Mouse (Mus musculus): ENCODE results near the gene Itgb3bp.

Gene Itgb3bp

DNA sequence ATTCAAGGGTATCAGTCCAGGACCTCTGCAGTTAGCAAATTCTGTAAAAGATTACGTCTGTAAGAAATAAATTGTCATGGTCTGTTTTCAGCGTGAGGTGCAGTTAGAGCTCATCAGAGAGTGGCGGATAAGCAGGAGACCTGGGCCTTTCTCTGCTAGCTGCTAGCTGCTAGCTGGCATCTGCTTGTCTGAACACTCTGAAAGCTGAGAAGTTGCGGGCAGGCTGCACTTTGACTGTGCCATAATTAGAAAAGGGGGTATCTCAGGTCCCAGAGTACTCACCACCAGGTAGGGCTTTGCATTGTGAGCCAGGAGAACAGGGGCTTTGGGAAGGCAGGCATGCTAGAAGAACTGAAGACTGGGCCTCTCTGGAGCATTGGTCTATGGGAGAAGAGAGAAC is 2.2 kb upstream of the Itgb3bp start:
- DNase-seq (ENCODE audit: low read depth, low spot score) = no peak

GRCm38 (mm10) chr4:99931240-99931580 is 1.6 kb upstream of the Itgb3bp start:
- DNase-seq (ENCODE audit: low read depth, low spot score) = no peak

DNA sequence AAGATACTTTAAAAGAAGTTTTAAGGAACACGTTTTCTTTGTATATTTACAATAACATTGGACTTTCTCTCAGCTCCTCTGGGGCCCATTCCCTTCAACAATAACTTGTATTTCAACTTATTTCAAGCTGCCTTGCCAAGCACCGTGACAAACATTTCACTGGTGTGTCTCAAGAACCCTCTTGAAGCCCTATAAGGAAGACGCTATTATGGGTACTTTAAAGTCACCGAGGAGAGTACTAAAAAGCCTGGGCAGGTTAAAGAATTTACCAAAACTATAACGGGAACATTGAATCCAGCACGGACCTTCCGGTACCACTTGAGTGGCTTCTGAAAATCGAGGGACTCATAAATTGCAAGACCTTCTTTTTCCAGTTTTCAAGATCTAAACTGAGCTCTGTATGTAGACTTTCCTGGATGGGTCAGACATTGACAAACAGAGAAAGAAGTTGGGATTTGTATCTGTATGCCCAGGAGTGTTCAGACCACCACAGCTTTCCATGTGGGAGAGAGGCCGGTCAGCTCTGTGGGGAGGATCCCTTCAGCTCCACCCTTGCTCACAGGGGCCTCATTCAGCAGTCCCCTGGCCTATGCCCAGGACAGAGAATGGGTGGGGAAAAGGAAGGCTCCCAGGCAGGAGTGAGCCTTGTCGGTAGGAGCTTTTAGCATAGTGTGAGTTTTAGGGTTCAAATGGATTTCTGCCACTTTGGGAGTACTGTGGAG is 1.1 kb upstream of the Itgb3bp start:
- DNase-seq (ENCODE audit: low read depth, low spot score) = no peak

DNA sequence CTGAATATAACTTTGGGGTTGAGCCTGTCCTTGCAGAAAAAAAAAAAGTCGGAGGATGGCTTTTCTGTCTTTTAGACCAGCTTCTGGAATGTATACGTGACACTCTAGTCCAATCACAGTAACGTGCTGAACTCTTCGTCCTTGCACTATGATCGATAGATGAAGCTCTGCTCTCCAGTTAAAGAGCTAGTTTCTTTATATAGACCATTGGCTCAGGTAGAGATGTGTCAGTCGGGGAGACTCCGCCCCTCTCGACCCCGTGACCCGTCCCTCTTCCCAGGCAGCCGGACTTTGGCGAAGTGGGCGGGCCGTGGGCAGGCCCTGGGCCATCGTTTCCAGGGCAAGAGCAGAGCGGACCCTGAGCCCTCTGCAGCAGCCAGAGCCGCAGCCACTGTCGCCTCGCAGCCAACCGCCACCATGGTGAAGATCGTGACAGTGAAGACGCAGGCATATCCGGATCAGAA is 432 bp downstream of the Itgb3bp start, which contains the start of gene Pgm1:
TSS of gene Pgm1 (plus strand) at position 266 of the 464 bp plus-strand sequence.
- peak; percentile 34 for DNase-seq (ENCODE audit: low read depth, low spot score)

DNA sequence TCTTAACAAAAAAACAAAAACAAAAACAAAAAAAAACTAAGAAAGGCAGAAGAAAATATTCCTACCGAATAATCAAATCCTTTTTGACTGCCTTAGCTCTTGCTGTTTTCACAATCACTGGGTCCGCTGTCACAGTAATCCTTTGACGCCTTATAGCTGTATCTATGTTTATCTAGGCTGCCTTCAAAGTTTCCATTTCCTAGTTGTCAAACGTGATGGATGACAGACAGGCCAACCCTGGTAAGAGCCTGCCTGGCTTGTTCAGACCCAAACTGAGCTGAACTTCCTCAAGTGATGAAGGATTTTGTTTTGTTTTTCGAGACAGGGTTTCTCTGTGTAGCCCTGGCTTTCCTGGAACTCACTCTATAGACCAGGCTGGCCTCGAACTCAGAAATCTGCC is 1.1 kb downstream of the Itgb3bp start:
- DNase-seq (ENCODE audit: low read depth, low spot score) = no peak

GRCm38 (mm10) chr4:99926380-99926779 is 3.2 kb downstream of the Itgb3bp start:
- DNase-seq (ENCODE audit: low read depth, low spot score) = no peak

GRCm38 (mm10) chr4:99913894-99914451 is 15.6 kb downstream of the Itgb3bp start:
- DNase-seq (ENCODE audit: low read depth, low spot score) = no peak

- no peak for DNase-seq (ENCODE audit: low read depth, low spot score)
These were observed 47.2 kb downstream of the Itgb3bp start for GRCm38 (mm10) chr4:99882405-99882804.

- peak; percentile 22 for DNase-seq (ENCODE audit: low read depth, low spot score)
These were observed 47.7 kb downstream of the Itgb3bp start for GRCm38 (mm10) chr4:99881882-99882281.

DNA sequence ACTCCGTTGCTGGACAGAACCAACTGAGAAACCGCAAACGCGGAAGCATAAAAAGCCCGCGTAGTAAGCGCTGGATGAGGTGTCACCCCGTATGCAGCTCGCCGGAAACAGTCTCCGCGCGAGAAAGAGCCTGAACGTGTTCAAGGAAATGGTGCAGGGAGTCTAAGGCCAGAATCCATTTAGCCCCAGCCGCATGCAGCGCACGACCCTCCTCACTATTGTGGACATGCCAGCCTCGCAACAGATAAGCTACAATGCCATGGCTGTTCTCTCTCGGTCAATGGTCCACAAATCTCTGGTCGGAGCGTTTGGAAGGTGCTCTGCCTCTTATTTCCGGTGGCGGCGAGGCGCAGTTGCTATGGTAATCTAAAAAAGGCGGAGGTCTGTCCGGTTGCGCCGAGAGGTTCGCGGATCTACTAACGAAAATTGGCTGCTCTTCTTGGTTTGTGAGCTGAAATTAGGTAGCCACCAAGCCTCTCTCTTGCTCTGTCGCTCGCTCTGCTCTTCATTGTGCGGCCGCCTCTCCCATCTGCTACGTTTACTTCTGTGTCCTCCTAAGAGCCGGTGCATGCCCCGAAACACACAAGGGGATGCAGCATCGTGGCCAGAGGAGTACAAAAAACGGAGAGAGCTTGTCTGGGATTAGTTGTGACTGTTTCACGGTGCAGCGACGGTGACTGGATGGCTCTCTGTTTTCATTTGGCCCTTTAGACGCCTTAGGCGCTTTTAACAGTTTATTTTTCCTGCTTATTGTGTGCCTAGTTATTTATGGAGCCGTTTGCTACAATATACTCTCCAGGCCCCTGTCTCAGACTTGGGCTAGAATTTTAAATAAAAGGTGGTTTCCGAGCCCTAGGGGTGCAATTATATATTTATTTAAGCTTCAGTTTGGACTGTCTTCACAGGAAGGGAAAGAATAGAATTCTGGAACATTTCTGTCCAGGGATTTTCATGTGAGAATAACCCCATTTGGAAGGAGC is 100.2 kb downstream of the Itgb3bp start, which contains the start of gene Efcab7:
TSS of gene Efcab7 (plus strand) at position 105 of the 980 bp plus-strand sequence.
- peak; percentile 94 for DNase-seq (ENCODE audit: low read depth, low spot score)

GRCm38 (mm10) chr4:99828739-99829093 is 100.9 kb downstream of the Itgb3bp start:
- no peak for DNase-seq (ENCODE audit: low read depth, low spot score)

- no peak for DNase-seq (ENCODE audit: low read depth, low spot score)
These were observed 101.3 kb downstream of the Itgb3bp start for GRCm38 (mm10) chr4:99828337-99828736.

GRCm38 (mm10) chr4:99816697-99817460 is 112.7 kb downstream of the Itgb3bp start:
- no peak for DNase-seq (ENCODE audit: low read depth, low spot score)

DNA sequence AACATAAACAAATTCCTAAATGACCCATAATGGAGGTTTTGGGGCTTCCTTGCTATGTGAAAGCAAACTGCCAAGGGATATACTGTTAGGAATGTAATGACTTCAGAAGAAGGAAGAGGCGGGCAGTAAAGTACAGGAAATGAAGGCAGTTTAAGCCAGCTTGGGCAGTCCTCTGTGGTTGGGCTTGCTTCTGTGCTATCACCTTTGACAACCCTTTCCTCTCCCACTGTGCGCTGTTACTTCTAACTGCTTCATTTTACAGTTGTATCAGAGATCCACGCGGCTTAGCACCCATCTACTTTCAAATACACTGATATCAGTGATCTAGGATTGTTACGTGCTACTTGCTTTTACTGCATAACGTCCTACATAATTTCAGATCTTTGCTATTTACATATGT is 137.2 kb downstream of the Itgb3bp start:
- no peak for DNase-seq (ENCODE audit: low read depth, low spot score)

DNA sequence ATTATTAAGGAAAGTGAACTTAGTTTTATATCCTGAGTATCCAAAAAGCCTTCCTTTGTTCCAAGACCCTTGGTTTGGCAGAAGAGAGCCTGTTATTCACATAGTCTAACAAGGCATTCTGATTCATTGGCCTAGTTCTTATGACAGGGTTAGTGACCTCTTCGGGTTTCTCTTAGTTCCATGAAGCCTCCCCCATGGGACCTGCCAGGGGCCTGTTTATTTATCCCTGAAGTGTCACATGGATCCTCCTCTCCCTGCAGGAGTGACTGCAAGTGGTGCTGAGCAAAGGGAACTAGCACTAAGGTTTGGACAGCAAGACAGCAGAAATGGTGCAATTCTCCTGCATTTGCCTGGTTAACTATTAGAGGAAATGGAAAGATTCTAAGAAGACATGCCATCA is 156.6 kb downstream of the Itgb3bp start:
- DNase-seq (ENCODE audit: low read depth, low spot score) = no peak

DNA sequence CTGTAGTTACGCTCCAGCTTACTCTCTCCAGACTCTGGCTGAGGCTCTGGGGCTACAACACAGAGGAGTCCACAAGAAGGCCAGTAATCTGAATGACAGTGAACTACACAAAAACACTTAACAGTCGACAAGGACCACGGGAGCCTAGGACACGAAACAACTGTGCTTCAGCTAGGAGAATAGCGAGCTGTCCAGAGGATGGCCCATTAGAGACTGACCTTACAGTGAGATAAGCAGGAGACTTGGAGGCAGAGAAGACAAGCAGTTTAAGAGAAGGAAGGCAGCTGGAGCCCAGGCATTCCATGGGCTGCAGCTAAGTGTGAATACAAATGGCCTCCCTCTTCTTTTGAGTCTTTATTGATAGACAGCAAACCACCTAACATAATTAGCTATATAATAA is 159.1 kb downstream of the Itgb3bp start:
- no peak for DNase-seq (ENCODE audit: low read depth, low spot score)

DNA sequence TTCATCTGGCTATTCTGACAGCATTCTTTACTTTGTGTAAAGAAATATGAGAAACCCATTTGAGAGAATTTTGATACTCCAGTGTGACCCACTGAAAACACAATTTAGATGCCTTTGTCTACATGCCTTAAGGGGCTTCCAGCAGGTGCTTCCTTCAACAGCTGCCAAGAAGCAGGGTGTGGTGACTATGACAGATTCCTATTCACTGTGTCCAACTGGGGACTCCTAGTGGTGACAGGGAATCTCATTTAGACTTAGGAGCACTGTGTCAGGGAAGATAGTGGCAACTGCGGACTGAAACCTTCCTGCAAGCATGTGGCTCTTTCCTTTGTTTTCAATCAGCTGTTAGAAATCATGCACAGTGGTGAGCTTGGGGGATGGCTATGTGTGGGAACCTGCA is 162.9 kb downstream of the Itgb3bp start:
- peak; percentile 2 for DNase-seq (ENCODE audit: low read depth, low spot score)

DNA sequence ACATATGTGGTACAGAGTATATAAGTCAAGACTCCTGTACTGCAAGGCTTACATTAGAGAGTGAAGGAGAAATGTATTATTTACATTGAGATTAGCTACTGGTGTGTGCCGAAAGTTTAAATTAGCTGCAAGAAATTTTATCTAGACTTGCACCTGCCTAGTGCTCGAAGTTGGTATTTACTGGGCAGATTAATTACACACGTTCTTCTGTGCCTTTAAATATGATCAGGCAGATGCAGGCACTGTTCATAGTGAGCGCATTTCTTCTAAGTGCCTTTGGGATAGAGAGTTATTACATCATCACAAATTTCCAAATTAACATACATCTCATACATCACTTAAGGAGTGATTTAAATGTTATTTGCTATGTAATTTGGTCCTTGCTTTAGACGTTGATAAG is 163.3 kb downstream of the Itgb3bp start:
- DNase-seq (ENCODE audit: low read depth, low spot score) = no peak

DNA sequence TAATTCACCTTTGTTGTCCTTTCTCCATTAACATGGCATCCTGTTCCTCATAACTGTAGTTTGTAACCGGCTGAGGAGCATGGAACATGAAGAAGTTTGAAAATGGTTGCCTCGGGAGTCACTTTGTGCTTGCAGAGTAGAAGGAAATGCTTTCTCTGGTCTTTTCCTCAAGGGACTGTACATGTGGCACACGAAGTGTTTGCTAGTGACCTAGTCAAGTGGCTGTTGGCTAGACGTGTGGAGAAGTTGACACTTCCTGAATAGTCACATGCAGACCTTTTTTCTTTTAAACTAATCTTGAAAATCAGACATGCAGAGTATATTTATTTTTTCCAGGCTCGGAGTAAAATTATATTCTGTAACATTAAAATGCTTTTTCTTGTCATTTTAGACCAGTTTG is 177.2 kb downstream of the Itgb3bp start:
- DNase-seq (ENCODE audit: low read depth, low spot score) = no peak

DNA sequence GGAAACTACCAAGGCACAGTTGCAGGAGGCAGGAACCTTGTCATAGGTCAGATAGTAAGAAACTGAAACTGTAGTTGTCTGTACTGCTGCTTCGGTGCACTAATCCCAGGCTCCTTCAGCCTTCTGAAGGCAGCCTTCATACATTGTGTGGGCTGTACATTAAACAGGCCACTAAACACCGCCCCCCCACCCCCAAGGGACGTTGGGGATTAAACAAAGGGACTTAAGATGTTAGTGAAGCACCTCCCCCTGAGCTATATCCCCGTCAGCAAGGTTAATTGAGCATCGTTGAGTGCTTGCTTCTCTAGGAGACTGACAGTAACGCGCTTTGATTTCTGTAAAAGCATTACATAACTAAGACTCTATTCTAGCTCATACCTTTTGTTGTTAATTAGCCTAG is 189.8 kb downstream of the Itgb3bp start:
- no peak for DNase-seq (ENCODE audit: low read depth, low spot score)

DNA sequence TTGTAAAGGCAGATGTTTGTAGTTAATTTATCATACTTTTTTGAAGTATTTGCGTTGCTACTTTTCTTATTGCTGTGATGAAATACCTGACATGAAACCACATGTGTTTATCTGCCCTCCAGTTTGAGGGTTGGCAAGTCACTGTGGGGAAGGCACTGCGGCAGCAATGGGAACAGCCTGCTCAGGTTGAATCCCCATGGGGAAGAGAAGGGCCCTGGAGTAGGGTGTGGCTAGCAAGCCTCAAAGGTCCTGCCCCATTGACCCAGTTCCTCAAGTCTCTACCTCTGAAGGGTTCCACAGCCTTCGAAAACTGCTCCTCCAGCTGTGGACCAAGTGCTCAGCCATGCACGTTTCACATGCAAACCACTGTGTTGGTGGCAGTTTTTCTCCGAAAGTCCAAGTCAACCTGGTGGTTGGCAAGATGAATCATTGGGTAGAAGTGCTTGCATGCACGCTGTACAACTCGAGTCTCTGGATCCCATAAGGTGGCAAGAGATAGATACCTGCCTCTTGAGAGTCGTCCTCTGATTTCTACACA is 203.6 kb downstream of the Itgb3bp start:
- no peak for DNase-seq (ENCODE audit: low read depth, low spot score)
